8 mouse cellular contexts compared by ENCODE assay signal in genomic region chr6:82774321-82774764, GRCm38 (mm10). TPM values are rescaled to one million over a fixed set of nuclear protein-coding genes. Genes with fewer than 3 reads are reported as not detected.
DNase-seq lines count a peak whose midpoint lies in the region; ATAC-seq and TF ChIP-seq lines count a peak whose summit lies in the region.

TSS of gene Hk2 (minus strand) at chr6:82774454.

- TF ChIP-seq CTCF in bone marrow, adult 2 months (IDR thresholded peaks at IDR 0.05; ENCODE audit: control insufficient read depth, insufficient read depth, low read length), result no peak
- no peak for TF ChIP-seq CTCF in embryonic fibroblast, embryonic 13.5 days (IDR thresholded peaks at IDR 0.05; ENCODE audit: borderline replicate concordance, insufficient read depth, low read length)
- no peak for TF ChIP-seq CTCF in spleen, adult 2 months (IDR thresholded peaks at IDR 0.05; ENCODE audit: extremely low read depth, insufficient read depth, insufficient read length, insufficient replicate concordance)

- ATAC-seq in kidney, embryonic 14.5 days (ENCODE audit: low FRiP score, low TSS enrichment), result peak; percentile 97
- peak; percentile 97 for ATAC-seq in limb, embryonic 14.5 days (ENCODE audit: low FRiP score, low read depth)
- peak; percentile 96 for ATAC-seq in midbrain, embryonic 16.5 days

- H3K27me3 ChIP-seq in kidney, embryonic 14.5 days (ENCODE audit: control insufficient read depth, insufficient read depth, low read length), result no peaks in the 10 kb centered on the region; the same call in 1 of the 2 replicates
- H3K27me3 ChIP-seq in limb, embryonic 14.5 days (ENCODE audit: control insufficient read depth, insufficient read depth, low read length), result no peaks in the 10 kb centered on the region
- peaks cover 7% of the 10 kb centered on the region; the same call in 1 of the 2 replicates for H3K27me3 ChIP-seq in midbrain, embryonic 16.5 days (ENCODE audit: control insufficient read depth, insufficient read depth, low read depth, low read length)
- H3K27me3 ChIP-seq in spleen, adult 2 months (ENCODE audit: control insufficient read depth, insufficient read depth, low read length), result no peaks in the 10 kb centered on the region

- no peaks in the 10 kb centered on the region for H3K9me3 ChIP-seq in kidney, embryonic 14.5 days (ENCODE audit: control insufficient read depth, low read length)
- no peaks in the 10 kb centered on the region for H3K9me3 ChIP-seq in limb, embryonic 14.5 days (ENCODE audit: control insufficient read depth, low read length)
- no peaks in the 10 kb centered on the region for H3K9me3 ChIP-seq in midbrain, embryonic 16.5 days (replicated peaks; ENCODE audit: control insufficient read depth, low read length, poor library complexity, severe bottlenecking)

- TF ChIP-seq POLR2A in bone marrow, adult 2 months (IDR thresholded peaks at IDR 0.05; ENCODE audit: borderline replicate concordance, control insufficient read depth, low read depth, low read length), result peak; percentile 75
- peak; percentile 98 for TF ChIP-seq POLR2A in embryonic fibroblast, embryonic 13.5 days (IDR thresholded peaks at IDR 0.05; ENCODE audit: low read depth, low read length)
- peak; percentile 41; the same call in 1 of the 2 replicates for TF ChIP-seq POLR2A in limb, embryonic 14.5 days (IDR thresholded peaks at IDR 0.05; ENCODE audit: borderline replicate concordance, extremely low read depth, insufficient read depth, insufficient read length)
- TF ChIP-seq POLR2A in spleen, adult 2 months (IDR thresholded peaks at IDR 0.05; ENCODE audit: low read depth, low read length), result no peak; the same call in 1 of the 2 replicates

- H3K4me3 ChIP-seq in bone marrow, adult 2 months (replicated peaks; ENCODE audit: control insufficient read depth, low read depth, low read length), result peak within 1 kb of the TSS; percentile 83
- H3K4me3 ChIP-seq in embryonic fibroblast, embryonic 13.5 days (ENCODE audit: insufficient read depth, low read length), result peak within 1 kb of the TSS; percentile 74
- peak within 1 kb of the TSS; percentile 57 for H3K4me3 ChIP-seq in kidney, embryonic 14.5 days (ENCODE audit: low read length)
- H3K4me3 ChIP-seq in limb, embryonic 14.5 days (replicated peaks; ENCODE audit: low read length), result peak within 1 kb of the TSS; percentile 50
- peak within 1 kb of the TSS; percentile 44 for H3K4me3 ChIP-seq in midbrain, embryonic 16.5 days (ENCODE audit: low read depth, low read length)
- peak within 1 kb of the TSS; percentile 67 for H3K4me3 ChIP-seq in spleen, adult 2 months (ENCODE audit: extremely low read depth, insufficient read depth, insufficient read length)

- peak within 1 kb of the TSS; percentile 66 for H3K9ac ChIP-seq in kidney, embryonic 14.5 days (ENCODE audit: low read depth, low read length)
- H3K9ac ChIP-seq in limb, embryonic 14.5 days (ENCODE audit: low read depth, low read length, severe bottlenecking), result peak within 1 kb of the TSS; percentile 55
- peak within 1 kb of the TSS; percentile 50 for H3K9ac ChIP-seq in midbrain, embryonic 16.5 days (ENCODE audit: low read depth, low read length)

- DNase-seq in A20 (ENCODE audit: low read depth, low spot score), result peak; percentile 89
- DNase-seq in heart, adult 9 months (ENCODE audit: low spot score in 2 of 2), result peak; percentile 90 to 91
- DNase-seq in limb, embryonic 14.5 days (ENCODE audit: low spot score), result peak; percentile 94
- DNase-seq in spleen, adult 2 months (ENCODE audit: low read depth in 1 of 2, low spot score in 2 of 2), result peak; percentile 53 to 76

- peak within 1 kb of the TSS; percentile 87 for H3K4me2 ChIP-seq in kidney, embryonic 14.5 days (replicated peaks; ENCODE audit: low read depth, low read length)
- peak within 1 kb of the TSS; percentile 77 for H3K4me2 ChIP-seq in limb, embryonic 14.5 days (replicated peaks; ENCODE audit: low read depth, low read length, severe bottlenecking)
- H3K4me2 ChIP-seq in midbrain, embryonic 16.5 days (ENCODE audit: low read length), result peak within 1 kb of the TSS; percentile 97

- WGBS in bone marrow, adult 2 months, result under 1% methylated on average over 39 of the region's 39 CpGs
- 0% methylated on average over 39 of the region's 39 CpGs for WGBS in kidney, embryonic 14.5 days
- under 1% methylated on average over 39 of the region's 39 CpGs for WGBS in limb, embryonic 14.5 days
- WGBS in midbrain, embryonic 16.5 days, result under 1% methylated on average over 39 of the region's 39 CpGs
- under 1% methylated on average over 39 of the region's 39 CpGs for WGBS in spleen, adult 2 months

- no peaks in the 10 kb centered on the region for H3K36me3 ChIP-seq in kidney, embryonic 14.5 days (ENCODE audit: control insufficient read depth, insufficient read depth, low read length)
- no peaks in the 10 kb centered on the region for H3K36me3 ChIP-seq in limb, embryonic 14.5 days (ENCODE audit: control insufficient read depth, insufficient read depth, low read length)
- no peaks in the 10 kb centered on the region for H3K36me3 ChIP-seq in midbrain, embryonic 16.5 days (ENCODE audit: control insufficient read depth, insufficient read depth, low read length)
- H3K36me3 ChIP-seq in spleen, adult 2 months (ENCODE audit: control insufficient read depth, insufficient read depth, low read length), result no peaks in the 10 kb centered on the region

- peaks cover 5% of the 10 kb centered on the region; the same call in 1 of the 2 replicates for H3K4me1 ChIP-seq in bone marrow, adult 2 months (ENCODE audit: control insufficient read depth, insufficient read depth, low read length)
- H3K4me1 ChIP-seq in embryonic fibroblast, embryonic 13.5 days (ENCODE audit: control insufficient read depth, insufficient read depth, low read length), result no peaks in the 10 kb centered on the region
- peaks cover 10% of the 10 kb centered on the region for H3K4me1 ChIP-seq in kidney, embryonic 14.5 days (ENCODE audit: control insufficient read depth, insufficient read depth, low read length)
- peaks cover 10% of the 10 kb centered on the region for H3K4me1 ChIP-seq in limb, embryonic 14.5 days (ENCODE audit: control insufficient read depth, insufficient read depth, low read length)
- H3K4me1 ChIP-seq in midbrain, embryonic 16.5 days (ENCODE audit: control insufficient read depth, insufficient read depth, low read length), result peaks cover 15% of the 10 kb centered on the region
- H3K4me1 ChIP-seq in spleen, adult 2 months (ENCODE audit: control insufficient read depth, insufficient read depth, insufficient read length), result peaks cover 6% of the 10 kb centered on the region; the same call in 1 of the 2 replicates

- H3K27ac ChIP-seq in bone marrow, adult 2 months (ENCODE audit: control insufficient read depth, insufficient read depth, low read depth, low read length, poor library complexity), result peak within 1 kb of the TSS; percentile 73
- H3K27ac ChIP-seq in embryonic fibroblast, embryonic 13.5 days (ENCODE audit: insufficient read depth, low read length), result peak within 1 kb of the TSS; percentile 48
- H3K27ac ChIP-seq in kidney, embryonic 14.5 days (ENCODE audit: low read depth, low read length), result peak within 1 kb of the TSS; percentile 77
- H3K27ac ChIP-seq in limb, embryonic 14.5 days (replicated peaks; ENCODE audit: low read depth, low read length), result peak within 1 kb of the TSS; percentile 59
- no peak within 1 kb of the TSS for H3K27ac ChIP-seq in midbrain, embryonic 16.5 days (ENCODE audit: low read length)
- H3K27ac ChIP-seq in spleen, adult 2 months (ENCODE audit: insufficient read depth, low read length), result peak within 1 kb of the TSS; percentile 24

RNA-seq across cellular contexts. Expression of gene Hk2, which starts in this region (rescaled TPM):
- 6.8 and 33.9 TPM in 2 replicates for polyA plus RNA-seq in bone marrow, adult 2 months (2011; ENCODE audit: insufficient read depth, insufficient read length, low replicate concordance, missing spikeins)
- 26.2 and 30.8 TPM in 2 replicates for polyA plus RNA-seq in embryonic fibroblast, embryonic 13.5 days (2011; ENCODE audit: insufficient read length, low read depth, missing spikeins)
- 28.0 TPM in 2 replicates for polyA plus RNA-seq in kidney, embryonic 14.5 days (2014; fragmentation: Nextera tagmentation; extraction: Ambion mirVana)
- 13.4 and 14.2 TPM in 2 replicates for polyA plus RNA-seq in limb, embryonic 14.5 days (2012; rRNA removed)
- 17.4 and 18.5 TPM in 2 replicates for polyA plus RNA-seq in limb, embryonic 14.5 days (2014; fragmentation: Nextera tagmentation; extraction: Ambion mirVana)
- polyA plus RNA-seq in midbrain, embryonic 16.5 days (2015; fragmentation: Nextera tagmentation; extraction: Ambion mirVana), result 1.3 and 1.7 TPM in 2 replicates
- polyA plus RNA-seq in spleen, adult 2 months (2012; rRNA removed), result 2.6 and 2.7 TPM in 2 replicates
